ENCODE assay signal across 9 mouse cellular contexts in genomic region chr2:79983222-79983632, GRCm38 (mm10).
DNase-seq lines count a peak whose midpoint lies in the region; ATAC-seq lines count a peak whose summit lies in the region.
"Had no signal": no experiment of that assay in that cellular context is flagged by ENCODE, and none has a peak within 500 bp of the region (broad histone marks: within the 10 kb centered on the region; RNA-seq: fewer than 3 reads in every experiment).

No protein-coding gene starts in this region.

- H3K9ac ChIP-seq in forebrain, embryonic 15.5 days (replicated peaks), result no peak overlapping the region

- no peak for DNase-seq in forebrain, embryonic 10.5 days (ENCODE audit: extremely low spot score, low spot score)
- DNase-seq in right cerebral cortex, adult 2 months (ENCODE audit: low spot score in 2 of 2), result peak; percentile 19 to 25
- no peak for DNase-seq in right cerebral cortex, postnatal 36 days (ENCODE audit: low spot score in 2 of 2)
- DNase-seq in kidney, postnatal 14 days, result peak; percentile 42
- no peak for DNase-seq in left cerebral cortex, adult 18-20 months (ENCODE audit: low spot score in 2 of 2)
- DNase-seq in frontal cortex, postnatal 14 days (ENCODE audit: low spot score in 2 of 2), result no peak

- no peak overlapping the region for H3K4me3 ChIP-seq in forebrain, embryonic 15.5 days
- H3K4me3 ChIP-seq in forebrain, embryonic 10.5 days, result no peak overlapping the region

- no peaks in the 10 kb centered on the region; the same call in 1 of the 2 replicates for H3K4me1 ChIP-seq in forebrain, embryonic 15.5 days
- no peaks in the 10 kb centered on the region for H3K4me1 ChIP-seq in forebrain, embryonic 10.5 days

- H3K9me3 ChIP-seq in forebrain, embryonic 15.5 days, result no peaks in the 10 kb centered on the region
- no peaks in the 10 kb centered on the region for H3K9me3 ChIP-seq in forebrain, embryonic 10.5 days

- H3K36me3 ChIP-seq in forebrain, embryonic 15.5 days, result no peaks in the 10 kb centered on the region
- no peaks in the 10 kb centered on the region for H3K36me3 ChIP-seq in forebrain, embryonic 10.5 days (replicated peaks)

- WGBS in forebrain, embryonic 15.5 days, result 50% methylated on average over 9 of the region's 9 CpGs
- WGBS in forebrain, embryonic 10.5 days, result 82% methylated on average over 9 of the region's 9 CpGs

- H3K27me3 ChIP-seq in forebrain, embryonic 15.5 days, result no peaks in the 10 kb centered on the region
- H3K27me3 ChIP-seq in forebrain, embryonic 10.5 days (ENCODE audit: poor library complexity, severe bottlenecking), result no peaks in the 10 kb centered on the region
- H3K27me3 ChIP-seq: CH12.LX had no signal

- ATAC-seq in forebrain, embryonic 15.5 days (replicated peaks), result peak; percentile 87
- ATAC-seq in megakaryocyte progenitor cell, adult 5-6 weeks (replicated peaks; ENCODE audit: poor library complexity), result no peak

- no peak overlapping the region for H3K4me2 ChIP-seq in forebrain, embryonic 15.5 days (replicated peaks)

- H3K27ac ChIP-seq in forebrain, embryonic 15.5 days (replicated peaks), result no peak overlapping the region
- no peak overlapping the region for H3K27ac ChIP-seq in forebrain, embryonic 10.5 days

Comparison
In these comparisons a context has a peak if more than half of its experiments do, and no peak if none do; other contexts are left out.
1. DNase-seq: peak in right cerebral cortex, adult 2 months (2 of 2) and kidney, postnatal 14 days (single experiment); none in forebrain, embryonic 10.5 days (single experiment), right cerebral cortex, postnatal 36 days (0 of 2), left cerebral cortex, adult 18-20 months (0 of 2) and frontal cortex, postnatal 14 days (0 of 2).